Comparison of ENCODE assay signal across 13 mouse cellular contexts in genomic region chr11:72609242-72609641, GRCm38 (mm10). TPM values are rescaled to one million over a fixed set of nuclear protein-coding genes. Genes with fewer than 3 reads are reported as not detected.
A peak's percentile ranks its signal among the peaks of the same experiment; 100 is the strongest.
DNase-seq lines count a peak whose midpoint lies in the region; ATAC-seq and TF ChIP-seq lines count a peak whose summit lies in the region.
"Had no signal": no experiment of that assay in that cellular context is flagged by ENCODE, and none has a peak within 500 bp of the region (broad histone marks: within the 10 kb centered on the region; RNA-seq: fewer than 3 reads in every experiment).

No protein-coding gene starts in this region.

- no peak overlapping the region for H3K27ac ChIP-seq in hindbrain, embryonic 10.5 days
- no peak overlapping the region for H3K27ac ChIP-seq in hindbrain, embryonic 11.5 days (ENCODE audit: low read depth, low read length)
- no peak overlapping the region for H3K27ac ChIP-seq in testis, adult 2 months (ENCODE audit: control insufficient read depth, insufficient read depth, low read depth, low read length)
- H3K27ac ChIP-seq in hindbrain, embryonic 15.5 days (replicated peaks): no peak overlapping the region
- H3K27ac ChIP-seq: left cerebral cortex, adult 2 months had no signal

- H3K4me3 ChIP-seq in hindbrain, embryonic 10.5 days: peak overlapping the region; percentile 86
- no peak overlapping the region for H3K4me3 ChIP-seq in hindbrain, embryonic 11.5 days (ENCODE audit: low read depth, low read length)
- H3K4me3 ChIP-seq in testis, adult 2 months (ENCODE audit: control insufficient read depth, low read depth, low read length): peak overlapping the region; percentile 62; the same call in 1 of the 2 replicates
- H3K4me3 ChIP-seq in hindbrain, embryonic 15.5 days: no peak overlapping the region

- no peak for TF ChIP-seq POLR2A in testis, adult 2 months (IDR thresholded peaks at IDR 0.05; ENCODE audit: control insufficient read depth, low read depth, low read length)

- ATAC-seq in hindbrain, embryonic 11.5 days (ENCODE audit: low FRiP score): no peak
- no peak for ATAC-seq in hindbrain, embryonic 15.5 days (ENCODE audit: low FRiP score, low read depth)
- ATAC-seq: lung, postnatal 0 days had no signal

- no peaks in the 10 kb centered on the region for H3K9me3 ChIP-seq in hindbrain, embryonic 10.5 days
- H3K9me3 ChIP-seq in hindbrain, embryonic 11.5 days (ENCODE audit: control insufficient read depth, low read length): no peaks in the 10 kb centered on the region
- no peaks in the 10 kb centered on the region for H3K9me3 ChIP-seq in hindbrain, embryonic 15.5 days

- no peak overlapping the region for H3K9ac ChIP-seq in hindbrain, embryonic 11.5 days (ENCODE audit: low read depth, low read length)
- no peak overlapping the region for H3K9ac ChIP-seq in hindbrain, embryonic 15.5 days

- no peaks in the 10 kb centered on the region for H3K36me3 ChIP-seq in hindbrain, embryonic 10.5 days
- H3K36me3 ChIP-seq in hindbrain, embryonic 11.5 days (ENCODE audit: control insufficient read depth, insufficient read depth, low read length): no peaks in the 10 kb centered on the region
- no peaks in the 10 kb centered on the region; the same call in 1 of the 2 replicates for H3K36me3 ChIP-seq in testis, adult 2 months (ENCODE audit: control insufficient read depth, insufficient read depth, low read length)
- H3K36me3 ChIP-seq in hindbrain, embryonic 15.5 days: no peaks in the 10 kb centered on the region

- peaks cover 11% of the 10 kb centered on the region for H3K4me1 ChIP-seq in hindbrain, embryonic 10.5 days (replicated peaks)
- H3K4me1 ChIP-seq in hindbrain, embryonic 11.5 days (replicated peaks; ENCODE audit: control insufficient read depth, insufficient read depth, low read length): peaks cover 2% of the 10 kb centered on the region; the same call in 1 of the 2 replicates
- peaks cover 2% of the 10 kb centered on the region; the same call in 1 of the 2 replicates for H3K4me1 ChIP-seq in testis, adult 2 months (ENCODE audit: control insufficient read depth, insufficient read depth, low read length)
- peaks cover 29% of the 10 kb centered on the region for H3K4me1 ChIP-seq in hindbrain, embryonic 15.5 days (replicated peaks)

- H3K4me2 ChIP-seq in hindbrain, embryonic 11.5 days (replicated peaks; ENCODE audit: low read depth, low read length): no peak overlapping the region
- H3K4me2 ChIP-seq in hindbrain, embryonic 15.5 days: peak overlapping the region; percentile 74

- H3K27me3 ChIP-seq in hindbrain, embryonic 10.5 days (ENCODE audit: insufficient read depth, poor library complexity, severe bottlenecking): no peaks in the 10 kb centered on the region
- H3K27me3 ChIP-seq in hindbrain, embryonic 11.5 days (ENCODE audit: control insufficient read depth, insufficient read depth, low read length): no peaks in the 10 kb centered on the region
- H3K27me3 ChIP-seq in testis, adult 2 months (ENCODE audit: control insufficient read depth, insufficient read depth, low read length): no peaks in the 10 kb centered on the region
- no peaks in the 10 kb centered on the region for H3K27me3 ChIP-seq in hindbrain, embryonic 15.5 days

- no peak for DNase-seq in hindbrain, embryonic 10.5 days (ENCODE audit: low spot score)
- no peak for DNase-seq in hindbrain, embryonic 11.5 days (ENCODE audit: low spot score)
- no peak for DNase-seq in testis, postnatal 10 days (ENCODE audit: low spot score)
- DNase-seq in layer of hippocampus, postnatal 36 days: no peak
- no peak for DNase-seq in right cerebral cortex, postnatal 36 days (ENCODE audit: low spot score in 2 of 2)
- no peak for DNase-seq in right cerebral cortex, postnatal 4 days
- DNase-seq: adrenal gland, postnatal 10 days; cerebellum, adult 18-20 months; kidney, adult 11 months had no signal

- no peak for TF ChIP-seq CTCF in testis, adult 2 months (IDR thresholded peaks at IDR 0.05; ENCODE audit: control insufficient read depth, insufficient read depth, insufficient replicate concordance, low read depth, low read length)

RNA-seq across cellular contexts. Expression of gene Ube2g1, which starts 2.2 kb away (rescaled TPM):
- 93.0 and 95.7 TPM in 2 replicates for polyA plus RNA-seq in hindbrain, embryonic 10.5 days (2016; fragmentation: Nextera tagmentation; extraction: Ambion mirVana)
- 127 and 131 TPM in 2 replicates for polyA plus RNA-seq in hindbrain, embryonic 11.5 days (2014; fragmentation: Nextera tagmentation; extraction: Ambion mirVana)
- polyA plus RNA-seq in testis, adult 2 months (2012; rRNA removed): 3.9 and 4.1 TPM in 2 replicates
- 84.5 and 85.2 TPM in 2 replicates for polyA plus RNA-seq in hindbrain, embryonic 15.5 days (2015; fragmentation: Nextera tagmentation; extraction: Ambion mirVana)
- 10 to 100 TPM; 47.7 to 49.7 TPM for total RNA-seq in layer of hippocampus, postnatal 36 days (2021)

RNA-seq across cellular contexts. Expression of gene Spns3, which starts 58.9 kb away (rescaled TPM):
- 0.09 and 0.16 TPM in 2 replicates for polyA plus RNA-seq in hindbrain, embryonic 10.5 days (2016; fragmentation: Nextera tagmentation; extraction: Ambion mirVana)
- polyA plus RNA-seq in hindbrain, embryonic 11.5 days (2014; fragmentation: Nextera tagmentation; extraction: Ambion mirVana): not detected in 2 replicates
- polyA plus RNA-seq in testis, adult 2 months (2012; rRNA removed): 1.6 and 1.7 TPM in 2 replicates
- polyA plus RNA-seq in hindbrain, embryonic 15.5 days (2015; fragmentation: Nextera tagmentation; extraction: Ambion mirVana): 0.08 and 0.18 TPM in 2 replicates
- total RNA-seq in layer of hippocampus, postnatal 36 days (2021): under 1 TPM; 0.25 to 0.30 TPM

Comparison
In these comparisons a context has a peak if more than half of its experiments do, and no peak if none do; other contexts are left out.
1. H3K4me3 ChIP-seq: peak in hindbrain, embryonic 10.5 days (single experiment) and testis, adult 2 months (single experiment); none in hindbrain, embryonic 11.5 days (single experiment) and hindbrain, embryonic 15.5 days (single experiment).
2. RNA of gene Ube2g1, which starts 2.2 kb away (polyA plus RNA-seq): 127 to 131 TPM in hindbrain, embryonic 11.5 days, 93.0 to 95.7 TPM in hindbrain, embryonic 10.5 days and 84.5 to 85.2 TPM in hindbrain, embryonic 15.5 days; 3.9 to 4.1 TPM in testis, adult 2 months; every median in the first group is over 10 times any median in the second.